Mouse (Mus musculus): ENCODE results near the gene Anp32e. TPM values are rescaled to one million over a fixed set of nuclear protein-coding genes. Genes with fewer than 3 reads are reported as not detected.

Gene Anp32e
- total and polyA plus RNA-seq, 2 experiments = 3.7 to 11.7 TPM

DNA sequence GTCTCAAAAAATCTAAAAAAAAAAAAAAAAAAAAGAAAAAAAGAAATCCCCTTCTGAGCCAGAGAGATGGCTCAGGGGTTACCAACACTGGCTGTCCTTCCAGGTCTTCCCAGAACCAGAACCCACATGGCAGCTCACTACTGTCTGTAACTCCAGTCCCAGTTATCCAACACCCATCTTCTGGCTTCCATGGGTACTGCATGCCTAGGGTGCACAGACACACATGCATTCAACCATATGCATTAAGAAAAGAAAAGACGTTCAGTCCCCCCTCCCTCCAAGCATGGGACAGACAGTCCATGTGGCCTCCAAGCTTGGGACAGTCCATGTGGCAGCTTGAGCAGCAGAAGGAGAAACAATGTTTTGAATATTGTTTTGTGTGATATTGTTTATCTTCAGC lies 3.1 kb downstream of the Anp32e start:
- peaks cover 4% of the 10 kb centered on the region; the same call in 1 of the 2 replicates for H3K79me2 ChIP-seq (ENCODE audit: control insufficient read depth, insufficient read depth, low read length)
- H3K27ac ChIP-seq (replicated peaks; ENCODE audit: insufficient read depth, low read depth, low read length) = no peak overlapping the region
- H3K36me3 ChIP-seq (ENCODE audit: control insufficient read depth, insufficient read depth, low read length) = peaks cover 8% of the 10 kb centered on the region
- H3K27me3 ChIP-seq (ENCODE audit: control insufficient read depth, insufficient read depth, low read length) = no peaks in the 10 kb centered on the region
- H3K4me3 ChIP-seq (ENCODE audit: insufficient read depth, low read depth, low read length) = no peak overlapping the region
- no peak for TF ChIP-seq POLR2A (IDR thresholded peaks at IDR 0.05; ENCODE audit: extremely low read depth, insufficient read depth, low read length)
- TF ChIP-seq CTCF (IDR thresholded peaks at IDR 0.05; ENCODE audit: low read depth, low read length) = no peak
- WGBS = 83% methylated on average over 1 of the region's 1 CpGs
- H3K4me1 ChIP-seq (ENCODE audit: control insufficient read depth, insufficient read depth, low read length) = peaks cover 2% of the 10 kb centered on the region
- H3K9ac ChIP-seq (ENCODE audit: low read depth, low read length) = no peak overlapping the region
- DNase-seq (ENCODE audit: extremely low read depth, low read depth, low spot score) = no peak

DNA sequence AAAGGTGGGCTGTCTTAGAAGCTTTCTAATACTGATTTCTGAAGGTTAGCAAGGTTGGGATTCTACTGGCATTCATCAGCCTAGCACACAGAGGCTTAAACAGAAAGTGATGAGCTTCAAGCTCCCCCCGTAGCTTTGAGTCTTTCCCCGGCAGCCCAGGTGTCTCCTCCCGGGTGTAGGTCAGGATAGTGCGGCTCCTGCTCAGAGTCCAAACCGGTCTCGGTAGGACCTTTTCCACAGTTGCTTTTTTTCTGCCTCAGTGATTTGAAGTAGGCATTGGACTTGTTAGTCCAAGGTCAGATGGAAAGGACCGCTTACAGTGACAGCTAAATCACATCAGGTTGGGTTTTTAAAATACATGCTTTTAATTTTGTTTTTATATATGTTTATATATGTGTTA lies 3.5 kb downstream of the Anp32e start:
- Histone ChIP-seq H3K79me2 (ENCODE audit: control insufficient read depth, insufficient read depth, low read length) (peaks cover 4% of the 10 kb centered on the region; the same call in 1 of the 2 replicates), H3K27ac (replicated peaks; ENCODE audit: insufficient read depth, low read depth, low read length) (no peak overlapping the region), H3K9ac (ENCODE audit: low read depth, low read length) (no peak overlapping the region), H3K4me3 (ENCODE audit: insufficient read depth, low read depth, low read length) (no peak overlapping the region), H3K36me3 (ENCODE audit: control insufficient read depth, insufficient read depth, low read length) (peaks cover 9% of the 10 kb centered on the region), H3K4me1 (ENCODE audit: control insufficient read depth, insufficient read depth, low read length) (peaks cover 2% of the 10 kb centered on the region), H3K27me3 (ENCODE audit: control insufficient read depth, insufficient read depth, low read length) (no peaks in the 10 kb centered on the region)
- 88% methylated on average over 7 of the region's 7 CpGs for WGBS
- TF ChIP-seq POLR2A (IDR thresholded peaks at IDR 0.05; ENCODE audit: extremely low read depth, insufficient read depth, low read length) (no peak), CTCF (IDR thresholded peaks at IDR 0.05; ENCODE audit: low read depth, low read length) (no peak)
- no peak for DNase-seq (ENCODE audit: extremely low read depth, low read depth, low spot score)

DNA sequence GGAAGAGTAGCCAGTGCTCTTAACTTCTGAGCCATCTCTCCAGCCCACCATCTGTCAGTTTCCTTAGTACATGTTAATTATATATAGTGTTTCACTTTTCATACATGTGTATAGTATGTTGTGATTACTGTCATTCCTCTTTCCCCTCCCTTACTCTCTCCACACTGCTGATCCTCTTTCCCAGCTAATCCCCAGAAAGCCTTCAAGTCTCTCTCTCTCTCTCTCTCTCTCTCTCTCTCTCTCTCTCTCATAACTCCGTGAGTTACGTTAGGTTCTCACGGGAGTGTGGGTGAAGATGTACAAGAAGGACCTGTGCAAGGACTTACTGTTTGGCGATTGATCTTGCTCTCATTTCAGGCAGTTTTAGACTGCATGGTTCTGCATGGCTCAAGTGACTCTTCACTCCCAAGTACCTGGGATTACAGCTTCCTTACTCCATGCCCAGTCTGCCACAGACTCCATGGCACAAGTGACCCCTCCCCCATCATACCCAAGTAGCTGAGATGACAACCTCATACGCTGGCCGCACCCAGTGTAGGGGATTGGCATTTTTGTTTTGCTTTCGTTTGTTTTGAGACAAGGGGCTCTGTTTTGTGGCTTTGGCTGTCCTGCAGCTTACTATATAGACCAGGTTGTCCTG lies 4.2 kb downstream of the Anp32e start:
- WGBS = 94% methylated on average over 7 of the region's 7 CpGs
- Histone ChIP-seq H3K27ac (replicated peaks; ENCODE audit: insufficient read depth, low read depth, low read length) (no peak overlapping the region), H3K27me3 (ENCODE audit: control insufficient read depth, insufficient read depth, low read length) (no peaks in the 10 kb centered on the region), H3K4me3 (ENCODE audit: insufficient read depth, low read depth, low read length) (no peak overlapping the region), H3K79me2 (ENCODE audit: control insufficient read depth, insufficient read depth, low read length) (peaks cover 4% of the 10 kb centered on the region; the same call in 1 of the 2 replicates), H3K4me1 (ENCODE audit: control insufficient read depth, insufficient read depth, low read length) (peaks cover 2% of the 10 kb centered on the region), H3K9ac (ENCODE audit: low read depth, low read length) (no peak overlapping the region), H3K36me3 (ENCODE audit: control insufficient read depth, insufficient read depth, low read length) (peaks cover 14% of the 10 kb centered on the region)
- TF ChIP-seq CTCF (IDR thresholded peaks at IDR 0.05; ENCODE audit: low read depth, low read length) = no peak
- no peak for TF ChIP-seq POLR2A (IDR thresholded peaks at IDR 0.05; ENCODE audit: extremely low read depth, insufficient read depth, low read length)
- DNase-seq (ENCODE audit: extremely low read depth, low read depth, low spot score) = no peak

DNA sequence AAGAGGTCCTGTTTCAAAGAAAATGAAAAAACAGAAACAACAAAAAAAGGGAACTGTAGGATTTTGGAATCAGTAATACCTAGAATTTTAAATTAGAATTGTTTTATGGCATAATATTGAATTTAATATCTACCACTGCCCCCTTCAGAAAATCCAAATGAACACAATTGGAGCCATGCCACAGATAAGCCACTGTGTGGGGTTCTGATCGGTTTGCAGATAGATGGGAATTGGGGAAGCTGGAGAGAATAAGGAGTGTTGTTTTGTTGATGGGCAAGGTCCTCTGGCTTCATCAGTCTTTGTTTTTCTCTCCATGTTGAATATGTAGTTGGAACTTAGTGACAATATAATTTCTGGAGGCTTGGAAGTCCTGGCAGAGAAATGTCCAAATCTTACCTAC lies 5.4 kb downstream of the Anp32e start:
- H3K9ac ChIP-seq (ENCODE audit: low read depth, low read length) = no peak overlapping the region
- no peaks in the 10 kb centered on the region for H3K27me3 ChIP-seq (ENCODE audit: control insufficient read depth, insufficient read depth, low read length)
- H3K36me3 ChIP-seq (ENCODE audit: control insufficient read depth, insufficient read depth, low read length) = peaks cover 19% of the 10 kb centered on the region
- no peak overlapping the region for H3K27ac ChIP-seq (replicated peaks; ENCODE audit: insufficient read depth, low read depth, low read length)
- H3K4me3 ChIP-seq (ENCODE audit: insufficient read depth, low read depth, low read length) = no peak overlapping the region
- H3K79me2 ChIP-seq (ENCODE audit: control insufficient read depth, insufficient read depth, low read length) = peaks cover 4% of the 10 kb centered on the region; the same call in 1 of the 2 replicates
- DNase-seq (ENCODE audit: extremely low read depth, low read depth, low spot score) = no peak
- TF ChIP-seq POLR2A (IDR thresholded peaks at IDR 0.05; ENCODE audit: extremely low read depth, insufficient read depth, low read length) = no peak
- TF ChIP-seq CTCF (IDR thresholded peaks at IDR 0.05; ENCODE audit: low read depth, low read length) = no peak
- 98% methylated on average over 1 of the region's 1 CpGs for WGBS
- no peaks in the 10 kb centered on the region for H3K4me1 ChIP-seq (ENCODE audit: control insufficient read depth, insufficient read depth, low read length)

DNA sequence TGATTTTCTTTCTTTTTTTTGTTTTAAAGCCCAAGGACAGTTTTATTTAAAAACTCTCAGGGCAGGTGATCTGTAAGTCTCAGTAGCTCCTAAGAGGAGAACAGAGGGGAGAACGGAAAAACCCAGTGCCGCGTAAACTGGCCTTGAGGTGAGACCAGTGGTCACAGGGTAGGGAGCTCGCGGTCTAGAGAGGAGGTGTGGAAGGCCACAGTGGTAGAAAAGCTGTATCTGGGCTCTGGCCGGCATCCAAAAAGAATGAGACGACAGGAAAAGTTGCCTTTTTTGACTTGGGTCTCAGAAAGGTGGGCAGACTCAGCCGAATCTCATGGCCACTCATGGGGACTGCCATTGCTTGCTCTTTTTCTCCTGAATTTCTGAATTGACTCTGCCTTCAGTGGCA lies 9.2 kb downstream of the Anp32e start:
- H3K4me1 ChIP-seq (ENCODE audit: control insufficient read depth, insufficient read depth, low read length) = no peaks in the 10 kb centered on the region
- 98% methylated on average over 8 of the region's 8 CpGs for WGBS
- no peak overlapping the region for H3K27ac ChIP-seq (replicated peaks; ENCODE audit: insufficient read depth, low read depth, low read length)
- DNase-seq (ENCODE audit: extremely low read depth, low read depth, low spot score) = no peak
- H3K9ac ChIP-seq (ENCODE audit: low read depth, low read length) = no peak overlapping the region
- no peak for TF ChIP-seq CTCF (IDR thresholded peaks at IDR 0.05; ENCODE audit: low read depth, low read length)
- no peak for TF ChIP-seq POLR2A (IDR thresholded peaks at IDR 0.05; ENCODE audit: extremely low read depth, insufficient read depth, low read length)
- H3K79me2 ChIP-seq (ENCODE audit: control insufficient read depth, insufficient read depth, low read length) = no peaks in the 10 kb centered on the region
- H3K4me3 ChIP-seq (ENCODE audit: insufficient read depth, low read depth, low read length) = no peak overlapping the region
- H3K27me3 ChIP-seq (ENCODE audit: control insufficient read depth, insufficient read depth, low read length) = no peaks in the 10 kb centered on the region
- peaks cover 29% of the 10 kb centered on the region for H3K36me3 ChIP-seq (ENCODE audit: control insufficient read depth, insufficient read depth, low read length)

DNA sequence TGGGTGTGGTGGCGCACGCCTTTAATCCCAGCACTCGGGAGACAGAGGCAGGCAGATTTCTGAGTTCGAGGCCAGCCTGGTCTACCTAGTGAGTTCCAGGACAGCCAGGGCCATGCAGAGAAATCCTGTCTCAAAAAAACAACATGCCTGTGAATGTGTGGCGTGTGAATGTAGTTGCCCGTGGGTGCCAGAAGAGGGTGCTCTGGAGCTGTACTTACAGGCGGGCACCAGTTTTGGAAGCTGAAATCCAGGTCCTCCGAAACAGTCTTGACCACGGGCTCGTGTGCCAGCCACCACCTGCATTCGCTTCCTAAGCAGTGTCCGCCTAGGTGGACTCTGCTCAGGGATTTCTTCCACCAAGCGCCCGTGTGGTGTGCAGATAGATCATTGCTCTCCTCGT lies 9.8 kb downstream of the Anp32e start:
- no peak for DNase-seq (ENCODE audit: extremely low read depth, low read depth, low spot score)
- H3K79me2 ChIP-seq (ENCODE audit: control insufficient read depth, insufficient read depth, low read length) = no peaks in the 10 kb centered on the region
- no peaks in the 10 kb centered on the region for H3K4me1 ChIP-seq (ENCODE audit: control insufficient read depth, insufficient read depth, low read length)
- 96% methylated on average over 15 of the region's 15 CpGs for WGBS
- H3K27me3 ChIP-seq (ENCODE audit: control insufficient read depth, insufficient read depth, low read length) = no peaks in the 10 kb centered on the region
- H3K4me3 ChIP-seq (ENCODE audit: insufficient read depth, low read depth, low read length) = no peak overlapping the region
- H3K9ac ChIP-seq (ENCODE audit: low read depth, low read length) = no peak overlapping the region
- TF ChIP-seq POLR2A (IDR thresholded peaks at IDR 0.05; ENCODE audit: extremely low read depth, insufficient read depth, low read length) = no peak
- peak; percentile 66 for TF ChIP-seq CTCF (IDR thresholded peaks at IDR 0.05; ENCODE audit: low read depth, low read length)
- H3K27ac ChIP-seq (replicated peaks; ENCODE audit: insufficient read depth, low read depth, low read length) = no peak overlapping the region
- H3K36me3 ChIP-seq (ENCODE audit: control insufficient read depth, insufficient read depth, low read length) = peaks cover 29% of the 10 kb centered on the region

Data from liver, adult 2 months (tissue).